Mouse (Mus musculus) B cell, adult 62 days (primary cell): Measurements from ENCODE around the gene Gm11758. TPM values are rescaled to one million over a fixed set of nuclear protein-coding genes. Genes with fewer than 3 reads are reported as not detected.

ENCODE experiments used
- total RNA-seq: library from RNA; stranded (reverse); gene quantifications from 4 replicates; pipeline ENCODE4 v1.2.4, GENCODE M21; 2023

Gene Gm11758
- not detected in 4 replicates for total RNA-seq

GRCm38 (mm10) chr4:73876166-73876565, at the start of gene Gm11758:
Gm11758 (minus strand) TSS chr4:73876266.

DNA sequence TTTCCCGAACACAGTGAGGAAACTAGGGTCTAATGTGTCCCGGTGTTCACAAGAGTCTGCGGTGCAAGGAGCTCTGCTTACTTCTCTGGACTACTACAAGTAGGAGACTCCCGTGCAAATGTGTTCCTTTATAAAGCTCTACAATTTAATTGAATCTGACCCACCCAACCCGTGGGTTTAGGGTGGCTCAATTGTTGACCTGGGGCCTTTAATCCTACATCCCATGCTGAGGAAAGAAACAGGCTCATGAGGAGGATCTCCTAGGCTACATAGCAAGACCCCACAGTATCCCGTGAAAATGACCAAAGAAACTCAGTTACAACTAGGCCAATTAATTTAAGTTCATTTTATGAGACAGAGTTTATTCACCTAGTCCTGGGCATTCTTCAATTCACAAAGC, 44.6 kb upstream of the Gm11758 start, which contains the start of gene Gm11756:
Gm11756 (minus strand) TSS at position 101 of the 400 bp plus-strand sequence.

DNA sequence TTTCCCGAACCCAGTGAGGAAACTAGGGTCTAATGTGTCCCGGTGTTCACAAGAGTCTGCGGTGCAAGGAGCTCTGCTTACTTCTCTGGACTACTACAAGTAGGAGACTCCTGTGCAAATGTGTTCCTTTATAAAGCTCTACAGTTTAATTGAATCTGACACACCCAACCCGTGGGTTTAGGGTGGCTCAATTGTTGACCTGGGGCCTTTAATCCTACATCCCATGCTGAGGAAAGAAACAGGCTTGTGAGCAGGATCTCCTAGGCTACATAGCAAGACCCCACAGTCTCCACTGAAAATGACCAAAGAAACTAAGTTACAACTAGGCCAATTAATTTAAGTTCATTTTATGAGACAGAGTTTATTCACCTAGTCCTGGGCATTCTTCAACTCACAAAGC, 29.8 kb upstream of the Gm11758 start, which contains the start of gene Gm13871:
Gm13871 (minus strand) TSS at position 101 of the 400 bp plus-strand sequence.

GRCm38 (mm10) chr4:73891012-73891411, 14.9 kb upstream of the Gm11758 start, which contains the start of gene Gm11757:
Gm11757 (minus strand) TSS chr4:73891112.

Other genes with a start within 250 kb of the Gm11758 start
- not detected in 4 replicates for gene Gm11236, start 238.1 kb downstream of the Gm11758 start, total RNA-seq
- gene Gm11239, start 207.9 kb downstream of the Gm11758 start, total RNA-seq: not detected in 4 replicates
- not detected in 4 replicates for gene Gm428, start 192.8 kb downstream of the Gm11758 start, total RNA-seq
- gene Rasef, start 85.3 kb downstream of the Gm11758 start, total RNA-seq: not detected in 4 replicates
- gene Gm11757, start 14.8 kb upstream of the Gm11758 start, total RNA-seq: not detected in 4 replicates
- gene Gm13871, start 29.7 kb upstream of the Gm11758 start, total RNA-seq: not detected in 4 replicates
- not detected in 4 replicates for gene Gm11756, start 44.5 kb upstream of the Gm11758 start, total RNA-seq
- not detected in 4 replicates for gene 2310002L09Rik, start 74.6 kb upstream of the Gm11758 start, total RNA-seq
- gene Frmd3, start 137.2 kb upstream of the Gm11758 start, total RNA-seq: not detected in 4 replicates